Mouse (Mus musculus): ENCODE results near the gene Usp12.
"Not testable (repeated sequence)": the region's sequence is repeated elsewhere in the genome, so short reads cannot be mapped to it uniquely, and the experiment has no call there.

The Usp12 gene

GRCm38 (mm10) chr5:146736348-146736747, 58.5 kb downstream of the Usp12 start:
- DNase-seq = peak; percentile 91

DNA sequence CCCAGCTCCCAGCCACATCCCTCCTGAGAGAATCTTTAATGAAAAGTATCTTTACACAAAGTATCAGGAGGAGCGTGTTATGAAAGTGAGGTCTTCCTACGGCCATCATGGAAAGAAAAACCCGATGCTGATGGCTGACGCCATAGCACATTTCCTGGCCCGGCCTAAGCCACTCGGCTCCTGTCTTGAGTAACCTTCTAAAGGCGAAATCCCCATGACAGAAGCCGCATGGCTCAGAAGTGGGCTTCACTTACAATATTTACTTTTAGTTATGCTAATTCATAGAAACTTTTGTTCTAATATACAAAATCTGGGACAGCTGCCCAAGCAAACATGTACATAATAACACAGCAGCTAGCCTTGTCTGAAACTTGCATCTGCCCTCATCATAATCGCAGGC, 59.8 kb downstream of the Usp12 start:
- DNase-seq = not testable (repeated sequence)

- DNase-seq = no peak
Observed at GRCm38 (mm10) chr5:146733888-146734640, 60.7 kb downstream of the Usp12 start.

GRCm38 (mm10) chr5:146733372-146733771, 61.4 kb downstream of the Usp12 start:
- no peak for DNase-seq

DNA sequence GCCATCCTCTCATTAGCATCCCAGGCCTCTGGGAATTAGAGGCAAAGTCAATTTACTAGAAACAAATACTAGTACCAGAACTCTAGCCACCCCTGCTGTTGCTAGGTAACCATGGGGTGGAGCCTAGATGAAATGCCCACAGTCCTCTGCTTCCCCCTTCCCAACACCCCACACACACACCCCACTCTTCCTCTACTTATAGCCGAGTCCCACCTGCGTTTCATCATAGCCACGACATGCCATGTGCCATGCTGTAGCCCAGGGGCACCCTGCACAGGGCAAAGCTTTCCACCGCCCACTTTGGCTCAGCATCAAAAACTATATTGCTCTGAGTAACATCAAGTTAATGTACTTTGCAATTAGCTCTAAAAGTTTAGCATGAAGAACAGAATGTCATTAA, 67.8 kb downstream of the Usp12 start:
- DNase-seq = no peak

GRCm38 (mm10) chr5:146724956-146725355, 69.8 kb downstream of the Usp12 start:
- DNase-seq = no peak

- no peak for DNase-seq
Observed at GRCm38 (mm10) chr5:146723452-146723851, 71.4 kb downstream of the Usp12 start.

DNA sequence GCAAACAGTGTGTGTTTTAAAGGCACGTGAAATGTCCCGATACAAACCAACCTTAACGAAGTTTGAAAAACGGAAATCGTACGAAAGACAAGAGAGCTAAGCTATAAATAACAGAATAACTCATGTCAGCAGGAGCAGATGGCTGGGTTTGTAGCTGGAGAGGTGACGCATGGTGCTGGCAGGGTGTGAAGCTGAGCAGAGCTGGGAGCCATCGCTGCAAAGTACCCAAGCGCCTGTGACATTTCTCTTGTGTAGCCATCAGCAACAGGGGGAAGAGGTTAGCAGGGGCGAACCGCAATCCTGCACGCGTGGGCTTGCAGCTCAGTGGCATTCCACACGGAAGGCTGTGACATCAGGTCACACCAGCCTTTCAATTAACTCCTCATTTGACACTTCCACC, 72.6 kb downstream of the Usp12 start:
- DNase-seq = no peak

GRCm38 (mm10) chr5:146719584-146720356, 75.0 kb downstream of the Usp12 start:
- no peak for DNase-seq

GRCm38 (mm10) chr5:146713836-146714235, 81.0 kb downstream of the Usp12 start:
- DNase-seq = no peak

DNA sequence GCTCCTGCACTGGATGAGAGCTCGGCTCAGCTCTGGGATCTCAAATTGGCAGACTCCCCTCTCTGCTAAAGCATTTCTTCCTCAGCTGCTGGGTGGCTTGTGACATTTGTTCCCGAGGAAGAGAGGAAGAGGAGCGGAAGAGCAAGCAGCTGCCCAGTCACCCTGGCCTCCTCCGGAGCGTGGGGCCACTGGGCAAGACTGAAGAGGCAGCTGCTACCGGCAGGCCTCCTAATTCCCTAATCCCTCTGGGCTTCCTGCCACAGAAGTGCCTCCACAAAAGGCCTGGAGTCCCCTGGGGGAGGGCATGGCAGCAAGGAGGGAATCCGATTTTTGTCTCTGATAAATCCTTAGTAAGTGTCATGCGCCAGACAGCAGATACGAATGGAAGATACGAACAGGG, 81.7 kb downstream of the Usp12 start:
- DNase-seq = no peak

- no peak for DNase-seq
Observed at GRCm38 (mm10) chr5:146712282-146712918, 82.4 kb downstream of the Usp12 start.

- no peak for DNase-seq
Observed at GRCm38 (mm10) chr5:146709361-146709760, 85.4 kb downstream of the Usp12 start.

- peak; percentile 93 for DNase-seq
Observed at GRCm38 (mm10) chr5:146705815-146706408, 88.9 kb downstream of the Usp12 start.

- DNase-seq = no peak
Observed at GRCm38 (mm10) chr5:146705411-146705810, 89.4 kb downstream of the Usp12 start.

DNA sequence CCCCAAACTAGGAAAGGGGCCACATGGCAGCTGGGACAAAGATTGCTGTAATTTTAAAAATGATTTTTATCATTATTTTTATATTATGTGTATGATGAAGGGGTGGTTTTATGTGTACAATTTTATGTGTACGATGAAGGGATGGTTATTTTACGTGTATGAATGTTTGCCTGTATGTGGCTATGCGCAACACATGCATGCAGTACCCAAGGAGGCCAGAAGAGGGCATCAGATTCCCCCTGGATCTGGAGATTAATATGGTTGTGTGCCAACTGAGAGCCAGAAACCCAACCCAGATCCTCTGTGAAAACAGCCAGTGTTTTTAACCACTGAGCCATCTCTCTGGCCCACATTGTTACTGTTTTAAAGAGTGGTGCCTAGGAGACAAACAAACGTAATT, 90.6 kb downstream of the Usp12 start:
- DNase-seq = no peak

DNA sequence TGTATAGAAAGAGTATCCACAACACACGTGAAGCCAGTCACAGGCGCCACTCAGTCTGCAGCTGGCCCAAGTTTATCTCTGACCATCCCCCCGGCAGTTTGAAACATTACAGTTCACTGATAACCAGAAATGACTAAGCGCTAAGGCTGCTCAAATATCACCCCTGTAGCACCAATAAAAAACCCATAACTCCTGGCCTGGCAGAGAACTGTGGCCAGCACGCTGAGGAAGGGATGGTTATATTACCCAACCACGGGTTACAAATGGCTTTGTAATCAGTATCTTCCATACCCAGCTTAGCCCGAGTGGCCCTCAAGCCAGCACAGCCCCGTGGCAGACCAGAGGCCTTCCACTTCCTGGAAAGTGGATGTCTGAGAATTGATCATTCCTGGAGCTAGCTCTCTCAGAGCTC, 91.1 kb downstream of the Usp12 start:
- no peak for DNase-seq

GRCm38 (mm10) chr5:146700099-146700498, 94.7 kb downstream of the Usp12 start:
- no peak for DNase-seq

- no peak for DNase-seq
Observed at GRCm38 (mm10) chr5:146699433-146700019, 95.3 kb downstream of the Usp12 start.

DNA sequence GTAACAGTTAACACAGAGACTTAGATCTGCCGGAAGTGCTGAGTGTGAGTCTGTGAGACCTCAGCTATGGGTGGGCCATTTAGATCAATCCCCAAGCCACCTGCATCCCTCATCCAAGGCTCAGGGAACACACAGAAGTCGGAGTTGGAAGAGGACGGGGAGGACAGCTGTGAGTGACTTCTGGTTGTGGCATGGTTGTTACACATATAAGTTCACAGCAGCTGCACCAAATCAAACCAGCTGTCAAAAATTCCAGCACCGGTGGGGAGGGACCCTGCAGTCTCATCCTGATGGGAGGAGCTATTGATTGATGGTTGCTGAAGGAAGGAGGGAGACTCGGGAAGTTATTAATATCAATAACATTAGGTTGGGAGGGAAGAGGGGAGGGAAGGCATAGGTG, 99.3 kb downstream of the Usp12 start:
- no peak for DNase-seq

- DNase-seq = no peak
Observed at GRCm38 (mm10) chr5:146692976-146693361, 101.8 kb downstream of the Usp12 start.

DNA sequence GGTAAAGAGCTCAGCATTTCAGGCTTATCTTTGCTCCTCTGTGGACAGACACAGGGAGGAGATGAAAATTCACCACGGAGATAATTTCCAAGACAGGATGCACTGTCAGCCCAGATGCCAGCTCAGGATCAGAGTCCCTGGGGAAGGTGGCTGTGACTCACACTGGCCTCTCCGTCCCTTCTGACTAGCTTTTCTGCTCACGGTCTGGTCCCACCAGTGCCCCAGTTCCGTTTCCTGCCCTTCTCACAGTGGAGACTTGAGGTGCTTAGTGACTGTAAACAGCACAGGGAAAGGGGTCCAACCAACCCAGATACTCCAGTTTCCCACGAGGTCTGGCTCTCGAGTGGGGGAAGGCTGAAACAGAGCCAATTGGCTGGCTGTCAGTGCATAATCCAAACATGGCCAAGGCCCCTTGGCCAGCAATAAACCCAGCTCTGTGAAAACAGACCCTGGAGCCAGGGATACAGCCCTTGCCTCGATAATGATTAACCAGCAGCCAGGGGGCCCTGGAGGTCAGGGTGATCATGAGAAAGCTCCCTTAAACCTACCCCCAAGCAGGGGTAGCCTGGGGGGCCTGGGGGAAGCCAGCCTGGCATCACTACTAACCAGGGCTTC, 102.3 kb downstream of the Usp12 start:
- DNase-seq = no peak

GRCm38 (mm10) chr5:146691745-146692144, 103.1 kb downstream of the Usp12 start:
- no peak for DNase-seq
